Mouse (Mus musculus): ENCODE measurements at regions not wholly inside any gene's neighbourhood (a gene's known extent, or its start where the extent isn't known, plus 50 kb on each side); places are given as distances from the start of the nearest gene placed in this dataset.

DNA sequence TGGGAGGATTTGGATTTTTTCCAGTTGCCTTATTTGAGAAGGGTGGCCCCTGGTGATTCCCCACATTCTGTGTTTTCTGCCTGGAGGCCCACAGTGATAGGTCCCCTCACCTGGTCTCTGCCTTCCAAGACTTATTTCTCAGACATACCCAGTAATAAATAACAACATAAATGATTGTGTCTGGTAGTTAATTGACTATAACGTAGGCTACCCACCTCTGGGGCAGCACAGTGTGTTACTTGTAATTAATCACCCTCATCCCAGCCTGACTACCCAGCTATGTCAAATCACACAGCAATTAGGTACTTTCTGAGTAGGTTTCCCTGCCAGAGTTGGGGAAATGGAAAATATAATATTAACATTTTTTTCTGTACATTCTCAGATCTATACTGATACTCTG lies 190.2 kb upstream of the Bdnf start:
- no peak for ATAC-seq (ENCODE audit: insufficient read depth)
- H3K4me3 ChIP-seq (ENCODE audit: low read depth, low read length): no peak overlapping the region
- no peak overlapping the region for H3K9ac ChIP-seq
- no peaks in the 10 kb centered on the region for H3K27me3 ChIP-seq (ENCODE audit: insufficient read depth, low read length)
- H3K9me3 ChIP-seq (ENCODE audit: low read depth, low read length): no peaks in the 10 kb centered on the region
- H3K27ac ChIP-seq (ENCODE audit: low read depth): no peak overlapping the region
- H3K4me1 ChIP-seq (ENCODE audit: insufficient read depth): no peaks in the 10 kb centered on the region
- no peak for TF ChIP-seq CTCF (IDR thresholded peaks at IDR 0.05; ENCODE audit: low read depth)
- H3K36me3 ChIP-seq (ENCODE audit: insufficient read depth): no peaks in the 10 kb centered on the region
- DNase-seq: no peak
- WGBS: 57% methylated on average over 1 of the region's 1 CpGs
- H3K4me2 ChIP-seq: no peak overlapping the region

DNA sequence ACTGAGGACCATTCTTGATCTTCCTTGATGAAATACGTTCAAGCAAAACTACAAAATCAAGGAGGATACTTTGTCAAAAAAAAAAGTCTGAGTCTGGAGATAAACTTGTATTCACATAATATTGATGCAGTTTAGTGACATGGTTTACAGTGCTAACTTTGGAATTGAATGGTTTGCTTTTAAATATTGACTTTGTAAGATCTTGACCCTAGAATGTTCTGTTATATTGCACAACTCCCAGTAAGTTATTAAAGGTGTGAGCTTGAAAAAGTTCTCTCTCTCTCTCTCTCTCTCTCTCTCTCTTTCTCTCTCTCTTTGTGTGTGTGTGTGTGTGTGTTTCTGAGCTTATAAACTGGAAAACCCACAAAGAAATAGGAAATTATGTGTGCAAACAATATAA lies 186.9 kb upstream of the Bdnf start:
- H3K9me3 ChIP-seq (ENCODE audit: low read depth, low read length): no peaks in the 10 kb centered on the region
- TF ChIP-seq CTCF (IDR thresholded peaks at IDR 0.05; ENCODE audit: low read depth): no peak
- ATAC-seq (ENCODE audit: insufficient read depth) (no peak), DNase-seq (no peak)
- H3K4me1 ChIP-seq (ENCODE audit: insufficient read depth): no peaks in the 10 kb centered on the region
- H3K27ac ChIP-seq (ENCODE audit: low read depth): no peak overlapping the region
- WGBS: 59% methylated on average over 1 of the region's 1 CpGs
- no peak overlapping the region for H3K4me2 ChIP-seq
- no peak overlapping the region for H3K9ac ChIP-seq
- H3K36me3 ChIP-seq (ENCODE audit: insufficient read depth): no peaks in the 10 kb centered on the region
- H3K4me3 ChIP-seq (ENCODE audit: low read depth, low read length): no peak overlapping the region
- no peaks in the 10 kb centered on the region for H3K27me3 ChIP-seq (ENCODE audit: insufficient read depth, low read length)

DNA sequence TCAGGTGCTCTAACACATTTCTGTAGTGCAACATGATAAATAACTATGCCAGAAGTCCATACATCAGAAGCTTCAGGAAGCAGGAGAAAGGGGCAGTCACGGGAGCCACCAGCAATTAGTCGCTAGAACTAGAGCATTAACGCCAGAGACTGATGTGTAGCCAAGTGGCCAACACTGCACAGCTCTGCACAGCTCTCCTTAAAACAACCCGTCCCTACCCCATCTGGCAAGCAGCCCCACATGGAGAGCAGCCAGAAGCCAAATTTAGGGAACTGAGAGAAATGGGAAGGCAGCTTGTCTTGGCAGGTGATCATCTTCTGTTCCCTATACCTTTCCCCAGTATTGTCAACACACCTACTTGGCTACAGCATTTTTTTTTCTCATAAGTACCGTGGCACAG lies 172.3 kb upstream of the Bdnf start:
- Histone ChIP-seq H3K4me3 (ENCODE audit: low read depth, low read length) (no peak overlapping the region), H3K27me3 (ENCODE audit: insufficient read depth, low read length) (no peaks in the 10 kb centered on the region), H3K27ac (ENCODE audit: low read depth) (no peak overlapping the region), H3K4me1 (ENCODE audit: insufficient read depth) (no peaks in the 10 kb centered on the region), H3K36me3 (ENCODE audit: insufficient read depth) (no peaks in the 10 kb centered on the region), H3K9me3 (ENCODE audit: low read depth, low read length) (no peaks in the 10 kb centered on the region), H3K9ac (no peak overlapping the region), H3K4me2 (no peak overlapping the region)
- no peak for TF ChIP-seq CTCF (IDR thresholded peaks at IDR 0.05; ENCODE audit: low read depth)
- WGBS: 44% methylated on average over 5 of the region's 5 CpGs
- DNase-seq (peak; percentile 13), ATAC-seq (ENCODE audit: insufficient read depth) (no peak)

DNA sequence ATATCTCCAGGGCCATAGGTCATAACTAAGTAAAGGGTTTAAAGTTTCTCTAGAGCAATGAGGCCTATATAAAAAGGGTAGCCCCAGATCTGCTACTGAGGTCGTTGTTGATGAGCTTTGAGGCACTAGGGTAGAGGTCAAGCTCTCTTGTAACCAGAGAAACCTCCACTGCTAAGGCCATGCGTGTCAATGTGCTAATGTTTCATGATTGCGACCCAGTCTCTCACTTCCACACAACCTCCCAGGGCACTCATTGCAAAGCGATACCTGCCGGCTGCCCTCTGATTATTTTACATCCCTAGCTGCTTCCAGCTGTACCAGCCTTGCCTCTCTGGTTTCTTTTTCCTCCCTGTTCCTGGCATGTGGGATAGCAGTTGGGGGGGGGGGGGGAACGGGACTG lies 169.6 kb upstream of the Bdnf start:
- no peak for TF ChIP-seq CTCF (IDR thresholded peaks at IDR 0.05; ENCODE audit: low read depth)
- H3K36me3 ChIP-seq (ENCODE audit: insufficient read depth): no peaks in the 10 kb centered on the region
- DNase-seq (no peak), ATAC-seq (ENCODE audit: insufficient read depth) (no peak)
- no peaks in the 10 kb centered on the region for H3K4me1 ChIP-seq (ENCODE audit: insufficient read depth)
- no peak overlapping the region for H3K27ac ChIP-seq (ENCODE audit: low read depth)
- no peak overlapping the region for H3K9ac ChIP-seq
- no peak overlapping the region for H3K4me2 ChIP-seq
- H3K4me3 ChIP-seq (ENCODE audit: low read depth, low read length): no peak overlapping the region
- WGBS: 57% methylated on average over 6 of the region's 6 CpGs
- no peaks in the 10 kb centered on the region for H3K9me3 ChIP-seq (ENCODE audit: low read depth, low read length)
- H3K27me3 ChIP-seq (ENCODE audit: insufficient read depth, low read length): no peaks in the 10 kb centered on the region

DNA sequence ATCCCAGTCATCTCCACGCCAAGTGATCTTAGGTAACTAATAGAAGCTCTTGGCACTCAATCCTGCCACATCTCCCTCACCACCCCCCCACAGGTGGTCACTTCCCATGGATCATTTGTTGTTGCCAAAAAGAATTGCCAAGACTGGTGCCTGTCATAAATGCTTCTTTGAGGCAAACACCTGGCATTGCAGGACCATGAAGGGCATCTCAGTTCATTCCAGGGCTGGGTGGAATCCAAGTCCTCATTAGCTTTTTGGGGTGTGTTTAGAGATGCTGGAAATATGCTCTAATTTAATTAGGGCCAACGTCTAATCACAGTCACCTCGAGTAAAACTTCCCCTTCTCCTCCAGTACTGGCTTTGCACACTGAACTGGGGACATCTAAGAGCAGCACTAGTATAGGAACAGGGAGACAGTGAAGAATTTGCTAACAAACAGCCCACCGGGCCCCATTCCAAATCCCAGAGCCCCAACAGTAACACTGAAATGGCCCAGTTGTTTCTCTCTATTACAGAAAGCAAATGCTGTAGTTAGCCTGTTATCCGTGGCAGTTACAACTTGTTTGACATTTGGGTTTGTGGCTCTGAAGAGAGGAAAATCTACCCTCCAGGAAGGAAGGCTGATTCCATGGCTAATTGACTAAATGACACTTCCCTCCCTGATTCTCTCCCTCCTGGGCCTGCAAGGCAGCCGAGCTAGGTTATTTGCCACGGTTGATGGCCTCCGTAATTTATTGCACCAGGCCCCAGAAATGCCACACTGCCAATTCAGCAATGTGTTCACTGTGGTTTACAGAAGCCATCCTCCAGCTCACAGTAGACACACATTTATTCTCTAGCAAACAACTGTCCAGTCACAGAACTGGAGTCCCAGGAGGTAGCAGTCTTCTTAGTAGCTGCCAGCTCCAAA lies 164.2 kb upstream of the Bdnf start:
- Histone ChIP-seq H3K9me3 (ENCODE audit: low read depth, low read length) (no peaks in the 10 kb centered on the region), H3K27me3 (ENCODE audit: insufficient read depth, low read length) (no peaks in the 10 kb centered on the region), H3K4me2 (no peak overlapping the region), H3K27ac (ENCODE audit: low read depth) (no peak overlapping the region), H3K36me3 (ENCODE audit: insufficient read depth) (no peaks in the 10 kb centered on the region), H3K4me3 (ENCODE audit: low read depth, low read length) (no peak overlapping the region), H3K9ac (no peak overlapping the region), H3K4me1 (ENCODE audit: insufficient read depth) (no peaks in the 10 kb centered on the region)
- WGBS: 52% methylated on average over 8 of the region's 8 CpGs
- ATAC-seq (ENCODE audit: insufficient read depth) (peak; percentile 65; the same call in 1 of the 2 replicates), DNase-seq (peak; percentile 73)
- no peak for TF ChIP-seq CTCF (IDR thresholded peaks at IDR 0.05; ENCODE audit: low read depth)

DNA sequence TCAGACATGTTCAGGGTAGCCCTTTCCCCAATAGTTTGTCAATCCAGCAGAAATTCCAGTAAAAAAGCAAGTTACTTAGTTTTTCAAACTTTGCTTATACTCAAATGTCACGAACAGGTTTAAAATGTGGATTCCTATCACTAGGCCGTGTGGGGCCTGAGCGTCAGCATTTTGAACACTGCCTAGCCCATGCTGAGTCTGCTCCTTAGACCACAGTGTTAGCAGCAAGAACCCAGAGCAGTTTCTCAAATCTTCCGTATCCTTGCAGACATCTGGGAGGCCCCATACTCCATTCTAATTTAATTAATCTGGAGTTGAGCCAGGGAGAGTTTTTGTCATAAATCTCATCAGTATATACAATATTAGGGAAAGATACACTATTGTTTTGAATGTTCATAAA lies 163.4 kb upstream of the Bdnf start:
- 48% methylated on average over 4 of the region's 4 CpGs for WGBS
- H3K36me3 ChIP-seq (ENCODE audit: insufficient read depth): no peaks in the 10 kb centered on the region
- peak; percentile 75; the same call in 1 of the 2 replicates for ATAC-seq (ENCODE audit: insufficient read depth)
- H3K27ac ChIP-seq (ENCODE audit: low read depth): no peak overlapping the region
- H3K9ac ChIP-seq: no peak overlapping the region
- no peaks in the 10 kb centered on the region for H3K4me1 ChIP-seq (ENCODE audit: insufficient read depth)
- peak; percentile 48 for DNase-seq
- no peaks in the 10 kb centered on the region for H3K27me3 ChIP-seq (ENCODE audit: insufficient read depth, low read length)
- H3K4me3 ChIP-seq (ENCODE audit: low read depth, low read length): no peak overlapping the region
- H3K9me3 ChIP-seq (ENCODE audit: low read depth, low read length): no peaks in the 10 kb centered on the region
- H3K4me2 ChIP-seq: no peak overlapping the region
- no peak for TF ChIP-seq CTCF (IDR thresholded peaks at IDR 0.05; ENCODE audit: low read depth)

DNA sequence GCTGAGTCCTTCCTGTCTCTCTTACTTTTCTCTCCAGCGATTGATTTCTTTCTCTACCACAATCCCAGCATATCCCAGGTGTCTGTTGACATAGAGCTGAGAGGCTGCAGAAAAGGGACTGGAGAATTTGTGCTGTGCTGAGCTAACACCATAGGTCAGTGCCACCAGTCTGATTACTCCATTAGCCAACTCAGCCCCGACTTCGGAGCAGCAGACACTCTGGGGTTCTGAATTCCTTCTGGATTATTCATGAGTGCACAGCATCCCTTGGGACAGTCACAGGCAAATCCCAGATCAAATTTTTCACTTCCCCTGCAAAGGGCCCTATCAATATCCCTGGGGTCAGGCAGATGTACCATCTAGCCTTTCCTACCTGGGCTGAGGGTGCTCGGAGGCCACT lies 155.2 kb upstream of the Bdnf start:
- Histone ChIP-seq H3K9ac (no peak overlapping the region), H3K4me2 (no peak overlapping the region), H3K36me3 (ENCODE audit: insufficient read depth) (no peaks in the 10 kb centered on the region), H3K4me3 (ENCODE audit: low read depth, low read length) (no peak overlapping the region), H3K9me3 (ENCODE audit: low read depth, low read length) (no peaks in the 10 kb centered on the region), H3K27me3 (ENCODE audit: insufficient read depth, low read length) (no peaks in the 10 kb centered on the region), H3K27ac (ENCODE audit: low read depth) (no peak overlapping the region), H3K4me1 (ENCODE audit: insufficient read depth) (no peaks in the 10 kb centered on the region)
- DNase-seq: no peak
- ATAC-seq (ENCODE audit: insufficient read depth): no peak
- TF ChIP-seq CTCF (IDR thresholded peaks at IDR 0.05; ENCODE audit: low read depth): no peak
- 63% methylated on average over 4 of the region's 4 CpGs for whole genome bisulfite sequencing
